Mouse (Mus musculus): Measurements from ENCODE around the gene Elavl2. TPM values are rescaled to one million over a fixed set of nuclear protein-coding genes. Genes with fewer than 3 reads are reported as not detected.

Elavl2 gene
- polyA plus RNA-seq, 1 experiment from 2014 or later: 2.4 TPM

DNA sequence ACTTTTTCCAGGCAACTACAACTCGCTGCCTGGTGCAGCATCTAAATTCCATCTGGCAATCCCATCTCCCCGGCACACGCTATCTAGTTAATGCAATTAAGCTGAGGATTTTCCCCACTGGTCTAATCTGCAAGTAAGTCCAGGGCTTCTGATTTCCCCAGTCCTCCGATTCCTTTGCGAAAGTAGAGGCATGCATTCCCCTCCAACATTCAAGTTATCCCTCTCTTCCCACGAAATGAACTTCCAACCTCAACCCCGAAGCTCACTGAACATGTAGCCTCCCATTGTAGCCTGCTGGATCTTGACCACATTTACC, 25.3 kb downstream of the Elavl2 start:
- 2% methylated on average over 7 of the region's 7 CpGs for WGBS
- H3K27me3 ChIP-seq (replicated peaks): peaks cover 49% of the 10 kb centered on the region
- peaks cover 29% of the 10 kb centered on the region for H3K4me1 ChIP-seq (replicated peaks)
- H3K4me2 ChIP-seq: peak overlapping the region; percentile 87
- H3K9me3 ChIP-seq (replicated peaks): no peaks in the 10 kb centered on the region
- no peaks in the 10 kb centered on the region for H3K36me3 ChIP-seq
- peak overlapping the region; percentile 59 for H3K4me3 ChIP-seq
- no peak overlapping the region; the same call in 1 of the 2 replicates for H3K9ac ChIP-seq
- no peak overlapping the region for H3K27ac ChIP-seq (ENCODE audit: poor library complexity, severe bottlenecking)
- ATAC-seq (ENCODE audit: insufficient number of reproducible peaks, low FRiP score): no peak

DNA sequence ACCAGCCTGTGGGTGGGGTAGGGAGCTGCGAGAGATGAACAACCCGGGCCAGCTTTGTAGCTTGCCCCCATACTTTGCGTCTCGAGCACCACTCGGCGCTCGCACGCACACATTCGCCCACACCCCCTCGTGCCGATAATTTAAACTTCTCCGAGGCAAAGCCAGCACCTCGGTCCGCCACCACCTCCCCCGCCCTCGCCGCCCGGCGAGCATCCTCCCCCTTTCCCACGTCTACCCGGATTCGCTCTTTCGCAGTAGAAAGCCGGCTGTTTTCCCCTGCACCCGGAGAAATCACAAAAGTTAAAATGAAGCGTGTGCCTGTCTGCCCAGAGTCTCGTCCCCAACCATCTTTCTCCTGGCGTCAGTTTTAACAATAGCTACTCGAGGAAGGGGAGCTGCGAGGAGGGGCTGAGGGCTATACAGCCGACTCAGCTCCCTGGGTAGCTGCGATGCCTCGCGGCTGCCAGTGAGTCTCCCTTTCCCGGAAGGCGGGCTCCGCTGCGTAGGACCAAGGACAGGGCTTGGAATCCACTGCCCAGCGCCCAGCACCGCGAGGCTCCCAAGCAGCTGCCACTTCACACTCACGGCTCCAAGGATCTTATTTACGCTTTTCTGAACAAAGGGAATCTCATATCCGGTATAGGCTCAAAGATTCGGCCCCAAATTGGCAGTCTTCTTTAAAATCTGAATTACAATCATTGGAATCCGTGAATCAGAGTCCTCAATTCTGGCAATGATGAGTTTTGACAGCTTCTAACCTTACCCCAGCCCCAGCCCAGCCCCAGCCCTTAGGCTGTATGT, 25.8 kb downstream of the Elavl2 start:
- Histone ChIP-seq H3K27ac (ENCODE audit: poor library complexity, severe bottlenecking) (no peak overlapping the region), H3K36me3 (no peaks in the 10 kb centered on the region), H3K27me3 (replicated peaks) (peaks cover 49% of the 10 kb centered on the region), H3K4me3 (peak overlapping the region; percentile 59), H3K4me1 (replicated peaks) (peaks cover 29% of the 10 kb centered on the region), H3K9me3 (replicated peaks) (no peaks in the 10 kb centered on the region), H3K4me2 (peak overlapping the region; percentile 87), H3K9ac (no peak overlapping the region; the same call in 1 of the 2 replicates)
- WGBS: under 1% methylated on average over 46 of the region's 46 CpGs
- ATAC-seq (ENCODE audit: insufficient number of reproducible peaks, low FRiP score): no peak

- no peaks in the 10 kb centered on the region for H3K36me3 ChIP-seq
- H3K27ac ChIP-seq (ENCODE audit: poor library complexity, severe bottlenecking): no peak overlapping the region
- H3K9me3 ChIP-seq (replicated peaks): no peaks in the 10 kb centered on the region
- WGBS: 8% methylated on average over 13 of the region's 13 CpGs
- no peak for ATAC-seq (ENCODE audit: insufficient number of reproducible peaks, low FRiP score)
- H3K27me3 ChIP-seq (replicated peaks): peaks cover 50% of the 10 kb centered on the region
- H3K4me3 ChIP-seq: no peak overlapping the region
- no peak overlapping the region for H3K4me2 ChIP-seq
- no peak overlapping the region for H3K9ac ChIP-seq
- peaks cover 32% of the 10 kb centered on the region for H3K4me1 ChIP-seq (replicated peaks)
Observed at GRCm38 (mm10) chr4:91372844-91373243, 27.7 kb downstream of the Elavl2 start.

GRCm38 (mm10) chr4:91371819-91372215, 28.8 kb downstream of the Elavl2 start:
- peak; percentile 60 for ATAC-seq (ENCODE audit: insufficient number of reproducible peaks, low FRiP score)
- H3K27ac ChIP-seq (ENCODE audit: poor library complexity, severe bottlenecking): no peak overlapping the region
- H3K27me3 ChIP-seq (replicated peaks): peaks cover 50% of the 10 kb centered on the region

DNA sequence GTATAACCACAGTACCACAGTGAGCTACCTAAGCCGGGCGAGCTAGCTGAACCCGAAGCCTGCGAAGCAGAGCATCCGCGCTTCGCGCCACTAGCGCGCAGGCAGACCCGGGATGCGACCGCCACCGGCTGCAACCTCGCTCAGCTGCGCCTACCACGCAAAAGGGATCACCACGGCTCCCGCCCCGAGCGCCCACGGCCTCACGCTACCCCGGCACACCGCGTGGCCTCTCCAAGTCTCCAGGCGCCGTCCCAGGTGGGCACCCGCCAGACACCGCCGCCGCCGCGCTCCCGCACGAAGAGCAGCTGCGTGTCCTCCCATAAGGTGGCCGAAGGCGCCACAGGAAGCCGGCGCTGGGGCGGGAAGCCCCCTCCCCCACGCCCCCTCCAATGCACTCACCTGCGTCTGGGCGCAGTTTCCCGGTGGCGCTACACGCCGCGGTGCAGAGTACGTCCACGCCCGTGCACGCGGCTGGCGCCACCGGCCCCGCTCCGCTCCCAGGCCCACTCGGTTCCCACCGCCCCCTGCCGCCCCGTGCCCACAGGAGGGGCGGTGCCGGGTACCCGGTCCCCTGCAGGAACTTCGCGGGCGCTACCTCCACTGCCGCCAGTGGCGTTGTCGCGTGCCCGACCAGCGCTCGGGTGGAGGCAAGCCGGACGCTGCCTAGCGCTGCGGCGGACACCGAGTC, 29.3 kb downstream of the Elavl2 start:
- under 1% methylated on average over 81 of the region's 82 CpGs for WGBS
- no peaks in the 10 kb centered on the region for H3K36me3 ChIP-seq
- H3K27ac ChIP-seq (ENCODE audit: poor library complexity, severe bottlenecking): no peak overlapping the region
- peak overlapping the region; percentile 100 for H3K4me2 ChIP-seq
- H3K4me3 ChIP-seq: peak overlapping the region; percentile 76
- H3K4me1 ChIP-seq (replicated peaks): peaks cover 32% of the 10 kb centered on the region
- ATAC-seq (ENCODE audit: insufficient number of reproducible peaks, low FRiP score): peak; percentile 22; the same call in 1 of the 2 replicates
- H3K27me3 ChIP-seq (replicated peaks): peaks cover 50% of the 10 kb centered on the region
- peak overlapping the region; percentile 73 for H3K9ac ChIP-seq
- H3K9me3 ChIP-seq (replicated peaks): no peaks in the 10 kb centered on the region

More at GRCm38 (mm10) chr4:91371819-91372215, 28.8 kb downstream of the Elavl2 start:
- 0% methylated on average over 26 of the region's 44 CpGs for WGBS
- Histone ChIP-seq H3K9me3 (replicated peaks) (no peaks in the 10 kb centered on the region), H3K36me3 (no peaks in the 10 kb centered on the region), H3K9ac (peak overlapping the region; percentile 73), H3K4me1 (replicated peaks) (peaks cover 32% of the 10 kb centered on the region), H3K4me2 (peak overlapping the region; percentile 100), H3K4me3 (peak overlapping the region; percentile 76)

DNA sequence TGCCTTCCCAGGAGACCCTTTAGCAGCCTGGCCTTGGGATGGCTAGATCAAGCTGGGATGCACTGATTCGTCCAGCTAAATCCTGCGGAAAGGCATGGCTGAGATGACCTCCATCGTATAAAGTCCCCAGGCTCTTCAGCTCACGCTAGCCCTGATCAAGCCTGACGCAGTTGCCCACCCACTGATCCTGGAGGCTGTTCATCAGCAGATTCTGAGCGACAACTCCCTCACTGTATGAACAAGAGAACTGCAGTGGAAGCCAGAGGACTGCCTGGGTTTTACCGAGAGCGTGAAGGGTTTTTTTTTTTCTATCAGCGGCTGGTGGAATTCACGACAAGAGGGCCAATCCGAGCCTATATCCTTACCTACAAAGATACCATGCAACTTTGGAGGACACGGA, 35.3 kb downstream of the Elavl2 start:
- no peak for ATAC-seq (ENCODE audit: insufficient number of reproducible peaks, low FRiP score)

GRCm38 (mm10) chr4:91363963-91364362, 36.6 kb downstream of the Elavl2 start:
- ATAC-seq (ENCODE audit: insufficient number of reproducible peaks, low FRiP score): no peak
- Histone ChIP-seq H3K27ac (ENCODE audit: poor library complexity, severe bottlenecking) (no peak overlapping the region), H3K4me2 (no peak overlapping the region), H3K9ac (no peak overlapping the region), H3K4me3 (no peak overlapping the region), H3K9me3 (replicated peaks) (no peaks in the 10 kb centered on the region), H3K27me3 (replicated peaks) (no peaks in the 10 kb centered on the region), H3K36me3 (no peaks in the 10 kb centered on the region), H3K4me1 (replicated peaks) (no peaks in the 10 kb centered on the region)
- 77% methylated on average over 4 of the region's 4 CpGs for WGBS

More for the DNA sequence above, 35.3 kb downstream of the Elavl2 start:
- Histone ChIP-seq H3K4me1 (replicated peaks) (0 out of 2 replicates have a peak, but pooled peaks cover 3% of the 10 kb centered on the region), H3K9me3 (replicated peaks) (no peaks in the 10 kb centered on the region), H3K36me3 (no peaks in the 10 kb centered on the region), H3K27ac (ENCODE audit: poor library complexity, severe bottlenecking) (no peak overlapping the region), H3K9ac (no peak overlapping the region), H3K4me3 (no peak overlapping the region), H3K4me2 (no peak overlapping the region), H3K27me3 (replicated peaks) (peaks cover 8% of the 10 kb centered on the region)
- WGBS: 79% methylated on average over 12 of the region's 12 CpGs

- H3K4me1 ChIP-seq (replicated peaks): no peaks in the 10 kb centered on the region
- 66% methylated on average over 5 of the region's 5 CpGs for WGBS
- H3K27me3 ChIP-seq (replicated peaks): no peaks in the 10 kb centered on the region
- no peak overlapping the region for H3K27ac ChIP-seq (ENCODE audit: poor library complexity, severe bottlenecking)
- no peaks in the 10 kb centered on the region for H3K9me3 ChIP-seq (replicated peaks)
- H3K4me3 ChIP-seq: no peak overlapping the region
- H3K4me2 ChIP-seq: no peak overlapping the region
- no peak overlapping the region for H3K9ac ChIP-seq
- ATAC-seq (ENCODE audit: insufficient number of reproducible peaks, low FRiP score): no peak
- no peaks in the 10 kb centered on the region for H3K36me3 ChIP-seq
Observed at GRCm38 (mm10) chr4:91362520-91362919, 38.1 kb downstream of the Elavl2 start.

- no peaks in the 10 kb centered on the region for H3K36me3 ChIP-seq
- no peak overlapping the region for H3K9ac ChIP-seq
- ATAC-seq (ENCODE audit: insufficient number of reproducible peaks, low FRiP score): no peak
- WGBS: 72% methylated on average over 9 of the region's 9 CpGs
- no peak overlapping the region for H3K4me2 ChIP-seq
- no peaks in the 10 kb centered on the region for H3K9me3 ChIP-seq (replicated peaks)
- no peaks in the 10 kb centered on the region for H3K27me3 ChIP-seq (replicated peaks)
- H3K4me3 ChIP-seq: no peak overlapping the region
- no peaks in the 10 kb centered on the region for H3K4me1 ChIP-seq (replicated peaks)
- H3K27ac ChIP-seq (ENCODE audit: poor library complexity, severe bottlenecking): no peak overlapping the region
Observed at GRCm38 (mm10) chr4:91353138-91353537, 47.4 kb downstream of the Elavl2 start.

- Histone ChIP-seq H3K36me3 (no peaks in the 10 kb centered on the region), H3K4me1 (replicated peaks) (no peaks in the 10 kb centered on the region), H3K27ac (ENCODE audit: poor library complexity, severe bottlenecking) (no peak overlapping the region), H3K4me2 (no peak overlapping the region), H3K4me3 (no peak overlapping the region), H3K9ac (no peak overlapping the region), H3K9me3 (replicated peaks) (no peaks in the 10 kb centered on the region), H3K27me3 (replicated peaks) (no peaks in the 10 kb centered on the region)
- 73% methylated on average over 5 of the region's 5 CpGs for WGBS
- ATAC-seq (ENCODE audit: insufficient number of reproducible peaks, low FRiP score): no peak
Observed at GRCm38 (mm10) chr4:91349579-91349978, 51.0 kb downstream of the Elavl2 start.

GRCm38 (mm10) chr4:91334177-91334576, 66.4 kb downstream of the Elavl2 start:
- WGBS: 72% methylated on average over 4 of the region's 4 CpGs

More at GRCm38 (mm10) chr4:91334177-91334576, 66.4 kb downstream of the Elavl2 start:
- Histone ChIP-seq H3K36me3 (no peaks in the 10 kb centered on the region), H3K4me3 (no peak overlapping the region), H3K27me3 (replicated peaks) (no peaks in the 10 kb centered on the region), H3K9me3 (replicated peaks) (no peaks in the 10 kb centered on the region), H3K4me2 (no peak overlapping the region), H3K27ac (ENCODE audit: poor library complexity, severe bottlenecking) (no peak overlapping the region), H3K9ac (no peak overlapping the region), H3K4me1 (replicated peaks) (no peaks in the 10 kb centered on the region)
- no peak for ATAC-seq (ENCODE audit: insufficient number of reproducible peaks, low FRiP score)
